Mouse (Mus musculus) A20 (cell line): ENCODE results near the gene Dtx3.

ENCODE experiments used
- DNase-seq: peaks from one replicate; pipeline ENCODE4 v3.0.0-alpha.2; 2011; ENCODE audit warnings: low read depth, low spot score

Gene Dtx3

GRCm38 (mm10) chr10:127195328-127196129 lies at the start of gene Dtx3:
TSS of gene Dtx3 (minus strand) at chr10:127195728.
- DNase-seq = peak; percentile 59

GRCm38 (mm10) chr10:127238241-127238824 lies 42.8 kb upstream of the Dtx3 start:
- peak; percentile 48 for DNase-seq

- no peak for DNase-seq
Measured at GRCm38 (mm10) chr10:127236541-127236940, 41.0 kb upstream of the Dtx3 start.

GRCm38 (mm10) chr10:127233141-127233540 lies 37.6 kb upstream of the Dtx3 start:
- peak; percentile 61 for DNase-seq

- DNase-seq = no peak
Measured at GRCm38 (mm10) chr10:127231741-127232140, 36.2 kb upstream of the Dtx3 start.

- no peak for DNase-seq
Measured at GRCm38 (mm10) chr10:127230693-127231092, 35.2 kb upstream of the Dtx3 start.

GRCm38 (mm10) chr10:127228897-127229296 lies 33.4 kb upstream of the Dtx3 start:
- peak; percentile 83 for DNase-seq

GRCm38 (mm10) chr10:127227163-127227562 lies 31.6 kb upstream of the Dtx3 start:
- no peak for DNase-seq

GRCm38 (mm10) chr10:127226318-127226895 lies 30.9 kb upstream of the Dtx3 start:
- no peak for DNase-seq

GRCm38 (mm10) chr10:127225732-127226131 lies 30.2 kb upstream of the Dtx3 start:
- no peak for DNase-seq

GRCm38 (mm10) chr10:127225213-127225612 lies 29.7 kb upstream of the Dtx3 start:
- no peak for DNase-seq

GRCm38 (mm10) chr10:127218339-127218738 lies 22.8 kb upstream of the Dtx3 start:
- DNase-seq = peak; percentile 61

- no peak for DNase-seq
Measured at GRCm38 (mm10) chr10:127217177-127217576, 21.6 kb upstream of the Dtx3 start.

GRCm38 (mm10) chr10:127216456-127216855 lies 20.9 kb upstream of the Dtx3 start:
- DNase-seq = no peak

GRCm38 (mm10) chr10:127214422-127214803 lies 18.9 kb upstream of the Dtx3 start:
- DNase-seq = no peak

GRCm38 (mm10) chr10:127213704-127214421 lies 18.3 kb upstream of the Dtx3 start:
- DNase-seq = no peak

- DNase-seq = no peak
Measured at GRCm38 (mm10) chr10:127213272-127213671, 17.7 kb upstream of the Dtx3 start.

- peak; percentile 95 for DNase-seq
Measured at GRCm38 (mm10) chr10:127211414-127211854, 15.9 kb upstream of the Dtx3 start, which contains the start of gene Pip4k2c. TSS of gene Pip4k2c (minus strand) at chr10:127211585.

GRCm38 (mm10) chr10:127210961-127211405 lies 15.5 kb upstream of the Dtx3 start:
- DNase-seq = peak; percentile 80

GRCm38 (mm10) chr10:127209928-127210570 lies 14.5 kb upstream of the Dtx3 start:
- no peak for DNase-seq

GRCm38 (mm10) chr10:127208921-127209320 lies 13.4 kb upstream of the Dtx3 start:
- no peak for DNase-seq
